Mouse (Mus musculus) E14TG2a.4 (cell line): ENCODE results near the gene Kcnj9.

Experiments used
- H3K27me3 ChIP-seq: 2 replicates; pipeline ENCODE4 v1.6.1; 2014; ENCODE audit warnings: low read length, control low read depth; ENCODE audit not compliant: insufficient read depth
- H3K36me3 ChIP-seq: 2 replicates; pipeline ENCODE4 v1.6.1; 2014; ENCODE audit warnings: low read length, control low read depth; ENCODE audit not compliant: insufficient read depth
- H3K4me1 ChIP-seq: replicated peaks from 2 replicates; pipeline ENCODE4 v1.6.1; 2014; ENCODE audit warnings: low read depth, low read length, control low read depth
- H3K4me3 ChIP-seq: replicated peaks from 2 replicates; pipeline ENCODE4 v1.5.1; 2014; ENCODE audit warnings: mild to moderate bottlenecking, low read length
- H3K9me3 ChIP-seq: 2 replicates; pipeline ENCODE4 v1.6.1; 2014; ENCODE audit warnings: low read length, control low read depth
- CTCF ChIP-seq: conservative IDR thresholded peaks from 2 replicates; pipeline ENCODE4 v1.5.1; 2014; ENCODE audit warnings: low read length
- NANOG ChIP-seq: IDR thresholded peaks from 2 replicates; pipeline ENCODE4 v1.6.1; 2014; ENCODE audit warnings: borderline replicate concordance, low read length, mixed read lengths
- POU5F1 ChIP-seq: IDR thresholded peaks from 2 replicates; pipeline ENCODE4 v1.6.1; 2014; ENCODE audit warnings: low read length, borderline replicate concordance

Gene Kcnj9

GRCm38 (mm10) chr1:172313613-172314411 is 15.3 kb downstream of the Kcnj9 start:
- Histone ChIP-seq H3K9me3 (no peaks in the 10 kb centered on the region), H3K36me3 (peaks cover 17% of the 10 kb centered on the region; the same call in 1 of the 2 replicates), H3K27me3 (peaks cover 56% of the 10 kb centered on the region), H3K4me3 (0 out of 2 replicates have a peak overlapping the region, but pooled peaks have one; percentile 83), H3K4me1 (peaks cover 80% of the 10 kb centered on the region)
- TF ChIP-seq NANOG, result no peak

- peaks cover 49% of the 10 kb centered on the region for H3K27me3 ChIP-seq
- TF ChIP-seq NANOG, result no peak
- no peak for TF ChIP-seq POU5F1
- TF ChIP-seq CTCF, result no peak
- peaks cover 9% of the 10 kb centered on the region; the same call in 1 of the 2 replicates for H3K36me3 ChIP-seq
- peaks cover 74% of the 10 kb centered on the region for H3K4me1 ChIP-seq
- H3K4me3 ChIP-seq, result peak overlapping the region; percentile 83
- no peaks in the 10 kb centered on the region for H3K9me3 ChIP-seq
These were observed 16.2 kb downstream of the Kcnj9 start for GRCm38 (mm10) chr1:172312768-172313561.

- peak overlapping the region; percentile 83 for H3K4me3 ChIP-seq
- H3K36me3 ChIP-seq, result peaks cover 7% of the 10 kb centered on the region; the same call in 1 of the 2 replicates
- peaks cover 43% of the 10 kb centered on the region for H3K27me3 ChIP-seq
These were observed 17.0 kb downstream of the Kcnj9 start for GRCm38 (mm10) chr1:172311921-172312767.

GRCm38 (mm10) chr1:172311248-172311906 is 17.7 kb downstream of the Kcnj9 start:
- peak overlapping the region; percentile 83 for H3K4me3 ChIP-seq
- TF ChIP-seq POU5F1 (no peak), CTCF (no peak), NANOG (no peak)
- H3K36me3 ChIP-seq, result peaks cover 4% of the 10 kb centered on the region; the same call in 1 of the 2 replicates
- H3K9me3 ChIP-seq, result no peaks in the 10 kb centered on the region
- H3K27me3 ChIP-seq, result peaks cover 38% of the 10 kb centered on the region
- H3K4me1 ChIP-seq, result peaks cover 70% of the 10 kb centered on the region

More at GRCm38 (mm10) chr1:172311921-172312767, 17.0 kb downstream of the Kcnj9 start:
- no peaks in the 10 kb centered on the region for H3K9me3 ChIP-seq
- H3K4me1 ChIP-seq, result peaks cover 71% of the 10 kb centered on the region
- TF ChIP-seq CTCF (no peak), POU5F1 (no peak), NANOG (no peak)

- Histone ChIP-seq H3K36me3 (no peaks in the 10 kb centered on the region), H3K27me3 (peaks cover 24% of the 10 kb centered on the region), H3K4me3 (peak overlapping the region; percentile 33; the same call in 1 of the 2 replicates), H3K9me3 (no peaks in the 10 kb centered on the region), H3K4me1 (peaks cover 67% of the 10 kb centered on the region)
- no peak for TF ChIP-seq NANOG
- peak; percentile 87 for TF ChIP-seq CTCF
- no peak for TF ChIP-seq POU5F1
These were observed 19.3 kb downstream of the Kcnj9 start for GRCm38 (mm10) chr1:172309699-172310398.

- TF ChIP-seq NANOG (no peak), CTCF (no peak), POU5F1 (no peak)
- peaks cover 14% of the 10 kb centered on the region for H3K27me3 ChIP-seq
- no peaks in the 10 kb centered on the region for H3K36me3 ChIP-seq
- H3K4me1 ChIP-seq, result peaks cover 63% of the 10 kb centered on the region
- H3K4me3 ChIP-seq, result no peak overlapping the region
- H3K9me3 ChIP-seq, result no peaks in the 10 kb centered on the region
These were observed 20.7 kb downstream of the Kcnj9 start for GRCm38 (mm10) chr1:172308409-172308808.

GRCm38 (mm10) chr1:172307936-172308335 is 21.2 kb downstream of the Kcnj9 start:
- H3K9me3 ChIP-seq, result no peaks in the 10 kb centered on the region
- H3K4me3 ChIP-seq, result no peak overlapping the region
- H3K36me3 ChIP-seq, result no peaks in the 10 kb centered on the region
- peaks cover 63% of the 10 kb centered on the region for H3K4me1 ChIP-seq
- peaks cover 10% of the 10 kb centered on the region for H3K27me3 ChIP-seq
- no peak for TF ChIP-seq CTCF
- no peak for TF ChIP-seq POU5F1
- TF ChIP-seq NANOG, result no peak
